Mouse (Mus musculus) urinary bladder, adult 18-20 months (tissue): ENCODE data around the gene Gabra5.

ENCODE experiments used
- DNase-seq, 2 experiments: peaks; one replicate each; pipeline ENCODE4 v3.0.0; 2022; ENCODE audit warnings: low spot score in 2 of 2, mixed read lengths in 2 of 2

The Gabra5 gene

GRCm38 (mm10) chr7:57386517-57387340 lies 123.1 kb downstream of the Gabra5 start, which contains the start of gene Gabrg3:
Gabrg3 (minus strand) TSS chr7:57387188.
- no peak for DNase-seq

DNA sequence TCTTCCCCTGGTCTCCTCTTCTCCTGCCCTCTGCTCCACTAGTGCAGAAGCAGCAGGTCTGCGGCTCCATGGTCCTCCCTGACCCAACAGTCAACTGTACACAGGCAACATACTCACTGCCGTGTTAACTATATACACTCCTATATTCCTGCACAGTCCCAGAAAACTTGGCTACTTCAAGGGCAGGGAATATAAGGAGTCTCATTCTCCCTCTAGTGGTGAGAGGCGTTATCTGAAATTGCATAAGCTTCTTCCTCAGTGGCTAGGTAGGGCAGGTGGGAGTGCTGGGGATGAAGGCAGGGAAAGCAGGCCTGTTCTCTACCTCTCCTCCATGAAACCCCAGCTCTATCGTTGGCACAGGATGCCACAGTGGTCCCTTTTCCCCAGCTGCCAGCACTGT lies 125.7 kb downstream of the Gabra5 start:
- no peak for DNase-seq

- DNase-seq, result no peak
These were observed 143.9 kb downstream of the Gabra5 start for GRCm38 (mm10) chr7:57366013-57366390.

- no peak for DNase-seq
These were observed 144.5 kb downstream of the Gabra5 start for GRCm38 (mm10) chr7:57365134-57366012.

- no peak for DNase-seq
These were observed 146.0 kb downstream of the Gabra5 start for GRCm38 (mm10) chr7:57363812-57364211.

DNA sequence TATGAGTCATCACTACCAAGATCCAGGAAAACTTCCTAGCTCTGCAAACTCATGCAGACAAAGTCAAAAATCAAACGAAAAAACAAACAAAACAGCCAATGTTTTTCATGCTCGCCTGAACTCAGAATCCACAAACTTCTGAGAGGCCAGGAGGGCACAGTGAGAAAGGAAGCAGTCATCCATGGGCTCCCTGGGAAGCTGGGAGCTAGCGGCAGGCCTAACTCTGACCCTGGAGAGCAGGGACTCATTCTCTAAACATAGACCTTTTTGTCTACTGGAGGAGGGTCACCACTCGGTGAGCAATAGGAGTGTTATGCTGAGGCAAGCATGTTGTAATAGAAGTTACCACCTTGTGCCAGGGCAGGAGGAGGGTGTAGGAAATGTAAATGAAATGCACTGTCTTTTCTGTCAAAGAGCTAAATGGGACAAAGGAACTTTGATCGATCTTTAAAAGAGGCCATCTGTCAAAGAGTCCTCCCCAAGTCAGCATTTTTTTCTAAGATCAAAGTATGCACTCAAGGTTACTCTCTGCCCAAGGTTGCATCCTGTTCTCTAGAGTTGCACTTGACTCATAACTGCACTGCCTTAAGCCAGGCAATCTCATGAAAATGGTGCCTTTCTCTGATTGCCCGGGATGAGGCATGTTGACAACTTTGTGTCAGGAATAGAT lies 151.9 kb downstream of the Gabra5 start:
- no peak for DNase-seq
